Mouse (Mus musculus) CD4-positive, CD25-positive, alpha-beta regulatory T cell, adult 2 months (primary cell): ENCODE measurements around the gene Fat1.

Experiments
- DNase-seq: peaks from one replicate; pipeline ENCODE4 v3.0.0-alpha.2; 2012; ENCODE audit warnings: low read depth, low spot score

The Fat1 gene

DNA sequence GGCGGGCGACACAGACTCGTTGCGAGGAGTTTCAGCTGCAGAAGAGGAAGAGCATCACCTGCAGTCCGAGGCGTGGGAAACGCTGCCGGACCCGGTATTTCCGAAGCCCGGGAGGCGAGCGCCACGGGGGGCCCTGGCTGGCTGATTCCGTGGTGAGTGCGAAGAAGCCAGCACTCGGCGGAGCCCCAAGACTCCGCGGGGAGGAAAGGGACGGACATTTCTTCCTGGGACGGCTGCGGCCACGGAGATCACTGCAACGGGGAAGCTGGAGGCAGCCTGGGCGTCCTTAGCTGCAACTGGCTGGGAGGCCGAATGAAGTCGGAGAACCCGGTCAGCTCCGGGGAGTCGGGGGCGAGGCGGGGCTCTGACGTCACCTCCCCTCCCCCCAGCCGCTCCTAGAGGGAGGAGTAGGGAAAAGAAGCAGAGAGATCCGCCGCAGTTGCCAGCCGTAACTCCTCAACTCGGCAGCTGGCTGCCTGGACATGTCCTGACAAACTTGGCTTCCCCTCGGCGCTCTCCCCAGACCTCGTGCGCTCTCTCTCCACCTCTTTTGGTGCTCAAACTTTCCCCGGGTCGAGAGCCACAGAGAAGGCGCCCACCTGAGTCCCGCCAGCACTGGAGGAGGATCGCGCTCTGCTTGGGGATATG is at the start of gene Fat1:
Fat1 (plus strand) TSS at position 598 of the 648 bp plus-strand sequence.
- no peak for DNase-seq

DNA sequence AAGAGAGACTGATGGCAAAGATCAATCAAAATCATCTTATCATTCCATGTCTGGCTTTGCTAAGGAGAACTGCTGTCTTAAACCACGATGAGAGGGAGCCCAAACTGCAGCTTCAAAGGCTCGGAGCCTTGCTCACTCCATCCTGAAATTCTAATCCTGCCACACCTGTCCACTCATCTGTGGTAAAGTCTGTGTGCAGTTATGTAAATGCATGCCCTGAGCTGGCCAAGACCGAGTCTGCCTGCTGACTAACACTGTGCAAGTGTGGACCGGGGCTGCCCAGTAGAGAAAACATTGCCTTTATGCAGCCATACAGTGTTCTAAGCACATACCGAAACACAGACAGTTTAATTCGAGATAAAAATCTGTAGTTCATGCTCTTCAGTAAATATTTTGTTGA is 40.6 kb upstream of the Fat1 start:
- no peak for DNase-seq

DNA sequence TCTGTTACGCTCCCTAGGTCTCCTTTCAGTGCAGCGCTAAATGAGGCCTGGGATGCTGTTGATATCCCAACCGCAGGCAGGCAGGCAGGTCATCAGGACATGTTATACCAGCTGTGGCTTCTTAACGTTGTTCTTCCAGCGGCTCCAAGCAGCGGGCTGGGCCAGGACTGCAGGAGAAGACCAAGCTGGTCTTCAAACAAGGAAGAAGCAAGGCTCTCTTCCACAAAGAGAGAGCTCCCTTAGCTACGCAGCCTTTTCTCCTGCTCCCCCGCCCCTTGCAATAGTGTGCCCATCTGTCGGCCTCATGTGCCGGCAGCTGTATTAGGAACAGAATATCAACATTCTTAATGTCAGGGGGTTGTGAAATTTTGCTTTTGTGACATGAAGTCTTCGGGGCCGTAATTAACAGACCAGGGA is 35.7 kb upstream of the Fat1 start:
- no peak for DNase-seq

DNA sequence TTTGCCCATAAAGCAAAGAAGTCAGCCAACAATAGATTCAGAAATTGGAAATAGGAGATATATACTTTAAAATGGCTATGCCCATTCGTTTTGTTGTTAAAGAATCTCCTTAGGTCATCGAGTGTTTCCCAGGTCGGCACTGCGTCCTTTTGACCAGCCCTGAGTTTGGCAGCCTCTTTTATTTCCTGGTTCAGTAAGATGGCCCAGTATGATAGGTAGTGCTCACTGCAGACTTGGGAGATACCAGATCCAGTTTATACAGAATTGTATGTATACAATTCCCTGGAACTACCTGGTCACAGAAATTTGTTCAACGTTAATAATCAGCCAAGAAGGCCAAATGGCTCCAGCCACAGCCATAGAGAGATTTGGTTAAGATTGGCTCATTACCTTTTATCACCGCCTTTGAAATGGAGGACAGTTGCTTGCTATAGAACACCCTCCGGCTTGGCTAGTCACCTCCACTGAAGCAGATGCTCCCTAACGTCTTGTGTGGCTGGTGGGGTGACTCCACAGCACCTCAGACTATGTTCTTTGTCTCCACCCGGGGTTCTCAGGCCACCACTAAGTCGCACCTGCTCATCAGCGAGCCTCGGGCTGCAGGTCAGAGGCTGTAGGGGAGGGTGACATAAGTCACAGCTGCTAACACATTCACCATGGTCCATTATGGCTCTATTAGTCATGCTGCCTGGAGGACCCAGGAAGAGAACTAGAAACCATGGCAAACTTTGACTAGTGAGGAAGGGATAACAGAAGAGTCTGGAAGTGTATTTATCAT is 23.9 kb upstream of the Fat1 start:
- DNase-seq, result no peak

DNA sequence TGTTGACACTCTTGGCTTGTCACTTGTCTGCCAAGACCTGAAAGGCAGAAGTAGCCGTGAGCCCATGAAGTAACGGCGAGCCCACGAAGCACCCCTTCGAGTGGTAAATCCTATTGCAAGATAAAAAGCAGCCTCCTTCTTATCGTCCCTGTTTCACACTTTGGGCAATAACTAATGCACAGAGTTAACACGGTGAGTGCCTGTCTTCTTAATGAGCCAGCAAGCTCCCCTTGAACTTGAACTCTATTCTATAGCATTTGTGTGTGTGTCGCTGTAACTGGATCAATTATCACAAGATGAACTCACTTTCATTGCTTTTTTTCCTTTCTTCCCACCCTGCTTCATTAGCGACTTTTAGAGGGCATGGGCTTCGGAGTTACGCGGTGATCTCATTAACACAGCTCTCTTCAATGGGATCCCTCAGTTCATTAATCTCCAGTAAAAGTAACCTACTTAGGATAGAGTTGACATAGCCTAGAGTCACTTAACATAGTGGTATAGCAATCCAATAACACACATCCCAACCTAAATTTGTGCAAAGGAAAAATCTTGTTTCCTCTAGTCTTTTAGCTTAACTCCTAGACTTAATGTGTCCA is 15.7 kb upstream of the Fat1 start:
- no peak for DNase-seq

DNA sequence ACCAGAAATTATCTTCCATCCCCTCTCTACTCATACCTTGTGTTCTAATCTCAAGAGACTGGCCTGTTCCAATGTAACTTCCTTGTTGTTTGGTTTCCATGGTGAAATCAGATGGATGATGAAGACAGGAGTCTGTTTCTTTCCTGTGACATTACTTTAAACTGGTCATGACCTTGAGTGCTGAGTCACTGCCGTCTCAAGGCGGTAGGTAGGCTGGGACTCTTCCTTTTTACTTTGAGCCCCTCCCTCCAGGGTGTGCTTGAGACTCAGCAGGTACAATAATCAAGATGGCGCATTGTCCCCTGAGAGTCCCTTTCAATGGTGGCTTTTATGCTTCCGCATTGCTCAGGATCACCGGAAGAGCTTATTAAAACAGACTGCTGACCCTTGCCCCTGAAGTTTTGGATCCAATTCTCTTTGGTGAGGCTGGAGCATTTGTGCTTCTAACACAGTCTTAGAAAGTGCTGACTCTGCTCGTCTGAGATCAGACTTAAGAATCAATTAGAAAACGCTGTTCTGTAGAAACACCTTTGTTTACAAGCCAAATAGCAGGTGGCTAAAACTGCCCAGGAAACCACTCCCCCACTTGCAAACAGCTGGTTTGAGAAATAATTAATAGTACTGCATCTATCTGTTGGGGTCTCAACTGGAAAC is 14.7 kb upstream of the Fat1 start:
- no peak for DNase-seq

DNA sequence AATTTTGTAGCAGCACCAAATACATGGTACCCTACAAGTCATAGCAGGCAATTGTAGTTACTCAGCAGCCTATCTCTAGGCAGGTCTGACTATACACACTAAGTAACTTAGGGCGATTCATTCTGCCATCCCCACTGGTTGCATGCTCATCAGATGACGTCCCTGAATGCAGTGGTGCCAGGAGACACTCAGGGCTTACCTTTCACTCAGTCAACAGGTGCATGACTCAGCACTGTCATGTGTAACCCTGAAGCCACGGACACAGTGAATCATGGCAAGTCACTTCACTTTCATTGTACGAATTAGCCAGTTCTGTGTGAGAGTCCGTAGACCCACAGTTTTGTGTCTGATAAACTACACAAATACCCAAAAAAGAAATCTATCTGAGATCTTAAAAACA is 10.3 kb upstream of the Fat1 start:
- no peak for DNase-seq

DNA sequence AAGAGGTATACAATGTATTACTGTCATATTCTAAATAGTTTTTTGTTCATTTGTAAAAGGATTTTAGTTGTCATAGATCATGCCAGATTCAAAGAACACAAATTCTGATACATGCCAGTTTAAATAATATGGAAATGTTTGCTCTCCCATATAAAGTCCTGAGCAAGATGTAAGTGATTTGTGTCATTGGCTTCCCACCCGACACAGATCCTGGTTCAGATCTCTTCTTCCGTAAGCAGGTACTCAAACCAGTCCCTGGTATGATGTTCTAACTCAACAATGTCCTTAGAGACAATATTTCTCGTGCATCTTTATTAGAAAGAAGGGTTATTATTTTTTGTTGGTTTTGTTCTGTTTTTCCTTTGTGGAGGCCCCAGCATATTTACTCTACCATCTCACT is 5.2 kb upstream of the Fat1 start:
- DNase-seq, result no peak

DNA sequence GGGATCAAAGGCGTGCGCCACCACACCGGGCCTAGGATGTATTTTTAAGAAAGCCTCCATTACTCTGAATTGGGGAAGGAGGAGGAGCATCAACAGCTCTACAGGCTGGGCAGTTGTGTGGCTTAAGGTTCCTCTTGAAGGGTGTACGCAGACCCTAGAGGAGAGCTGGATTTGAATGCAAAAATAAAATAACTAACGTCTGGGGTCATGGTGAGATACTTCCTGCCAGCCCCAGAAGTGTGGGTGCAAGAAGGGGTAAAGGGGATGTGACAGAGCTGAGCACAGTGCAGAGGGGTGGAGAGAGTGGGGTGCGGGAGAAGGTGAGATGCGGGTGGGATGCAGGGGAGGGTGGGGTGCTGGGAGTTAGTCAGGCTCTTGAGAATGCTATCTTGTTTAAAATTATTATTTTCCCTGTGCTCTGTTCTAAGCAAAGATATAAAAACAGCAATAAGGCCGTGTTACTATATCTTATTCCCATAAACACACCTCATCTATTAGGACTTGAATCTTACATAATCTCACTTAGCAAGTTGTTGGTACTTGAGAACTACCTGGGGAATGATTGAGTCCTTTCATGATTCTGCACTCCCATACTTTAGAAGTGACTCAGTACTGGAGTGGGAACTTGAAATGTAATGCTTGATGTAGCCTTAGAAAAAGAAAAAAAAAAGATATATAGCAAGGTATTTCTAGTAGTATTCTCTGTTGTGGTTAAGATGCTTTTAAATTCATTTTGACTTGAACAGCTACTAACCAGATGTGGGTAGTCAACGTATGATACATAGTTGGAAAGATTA is 2.5 kb upstream of the Fat1 start:
- no peak for DNase-seq

DNA sequence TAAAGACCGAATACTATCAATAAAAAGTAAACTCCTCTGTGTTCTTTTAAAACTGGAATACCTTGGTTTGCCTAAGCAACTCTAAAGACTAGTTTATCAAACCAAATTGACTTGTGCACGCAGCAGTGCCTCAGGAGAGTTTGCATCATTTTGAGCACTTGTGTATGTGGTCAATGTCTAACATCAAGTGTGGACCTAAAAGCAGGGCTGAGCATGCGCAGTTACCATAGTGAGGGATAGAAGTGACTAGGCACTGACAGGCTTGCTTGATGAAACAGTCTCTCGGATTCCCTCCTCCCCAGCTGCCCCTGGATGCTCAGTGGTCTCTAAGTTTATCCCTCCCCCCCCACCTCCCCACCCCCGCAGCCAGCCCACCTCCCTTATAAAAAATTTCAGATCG is 1.8 kb upstream of the Fat1 start:
- DNase-seq, result no peak

DNA sequence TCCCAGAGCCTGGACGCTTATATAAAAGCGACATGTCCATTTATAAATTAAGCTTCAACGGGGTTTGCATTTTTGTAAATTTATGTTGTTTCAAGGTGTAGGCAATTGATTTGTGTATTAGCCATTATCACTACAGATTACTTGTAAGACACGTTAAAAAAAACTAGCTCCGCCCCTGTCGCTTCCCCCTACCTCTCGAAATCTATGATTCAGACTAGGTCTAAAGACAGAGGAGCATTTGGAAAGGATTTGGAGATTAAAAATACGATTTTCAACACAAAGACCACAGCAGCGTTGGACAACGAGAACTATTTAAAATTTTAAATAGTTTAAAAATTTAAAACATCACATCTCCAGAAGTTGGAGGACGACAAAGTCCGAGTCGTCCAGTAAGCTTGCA is 831 bp upstream of the Fat1 start:
- DNase-seq, result no peak

DNA sequence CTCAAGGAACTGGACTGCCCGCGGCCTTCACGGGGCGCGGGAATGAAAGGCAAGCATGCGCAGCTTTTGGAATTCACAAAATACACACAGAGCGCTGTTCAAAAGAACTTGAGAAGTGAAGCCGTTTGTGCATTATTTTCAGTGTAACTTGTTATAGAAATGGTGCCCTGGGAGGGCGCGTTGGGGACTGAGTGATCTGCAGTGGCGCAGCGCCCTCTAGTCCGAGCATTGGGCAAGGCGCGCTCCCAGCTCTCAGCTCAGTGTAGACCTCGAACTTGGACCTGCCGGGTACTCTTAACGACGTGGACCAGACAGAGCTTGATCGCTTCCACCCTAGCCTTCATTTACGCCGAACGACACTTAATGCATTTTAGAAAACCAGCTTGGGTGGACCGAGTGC is 494 bp downstream of the Fat1 start:
- no peak for DNase-seq

DNA sequence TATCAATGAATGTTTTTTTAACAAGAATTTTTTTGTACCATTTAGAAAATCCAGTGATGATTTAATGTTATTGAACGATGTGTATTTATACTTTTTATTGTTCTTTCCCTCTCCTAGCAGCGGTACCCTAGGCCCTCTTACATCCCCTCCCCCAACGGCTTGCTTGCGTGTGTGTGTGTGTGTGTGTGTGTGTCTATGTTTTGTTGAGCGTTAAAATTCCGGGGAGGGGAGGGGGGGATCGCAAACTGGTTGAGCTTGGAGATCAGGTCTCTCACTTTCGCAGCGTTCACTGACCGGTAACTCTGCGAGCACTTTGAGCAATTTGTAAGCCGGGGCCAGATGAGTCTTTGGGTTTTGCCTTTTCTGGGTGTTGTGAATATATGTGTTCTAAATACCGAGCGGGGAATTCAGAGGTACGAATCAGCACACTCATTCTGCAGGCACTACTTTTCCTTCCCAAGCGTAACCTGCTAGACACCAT is 1.3 kb downstream of the Fat1 start:
- no peak for DNase-seq

DNA sequence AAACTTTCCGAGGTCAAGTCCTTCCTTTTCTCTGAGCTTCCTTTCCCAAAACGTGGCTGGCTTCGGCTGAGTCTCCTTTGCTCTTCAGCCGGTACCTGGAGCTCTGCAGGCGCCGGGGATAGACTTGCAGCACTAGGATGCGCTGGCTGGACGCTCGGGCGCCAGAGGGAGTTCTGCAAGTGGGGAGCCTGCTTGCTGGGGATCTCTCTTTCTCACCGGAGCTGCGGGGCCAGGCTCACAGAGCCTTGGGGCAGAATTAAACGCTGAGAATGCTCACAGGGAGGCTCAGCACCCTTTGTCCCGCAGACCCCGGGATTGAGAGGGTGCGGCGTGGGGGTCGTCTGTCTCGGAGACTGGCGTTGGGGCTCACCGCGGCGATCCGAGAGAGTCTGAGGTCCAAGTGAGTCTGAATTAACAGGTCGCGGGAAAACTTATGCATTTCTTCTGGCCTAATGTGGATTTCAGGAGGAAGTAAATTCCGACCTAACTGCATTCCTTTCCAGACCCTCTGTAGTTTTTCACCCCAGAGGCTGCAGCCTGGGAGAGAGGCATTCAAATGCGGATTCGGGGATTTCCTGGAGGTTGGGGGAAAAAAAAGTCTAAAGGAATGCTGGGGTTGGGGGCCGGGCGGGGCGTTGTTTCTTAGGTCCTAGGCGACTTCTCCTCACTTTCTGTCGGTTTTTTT is 2.0 kb downstream of the Fat1 start:
- DNase-seq, result no peak

DNA sequence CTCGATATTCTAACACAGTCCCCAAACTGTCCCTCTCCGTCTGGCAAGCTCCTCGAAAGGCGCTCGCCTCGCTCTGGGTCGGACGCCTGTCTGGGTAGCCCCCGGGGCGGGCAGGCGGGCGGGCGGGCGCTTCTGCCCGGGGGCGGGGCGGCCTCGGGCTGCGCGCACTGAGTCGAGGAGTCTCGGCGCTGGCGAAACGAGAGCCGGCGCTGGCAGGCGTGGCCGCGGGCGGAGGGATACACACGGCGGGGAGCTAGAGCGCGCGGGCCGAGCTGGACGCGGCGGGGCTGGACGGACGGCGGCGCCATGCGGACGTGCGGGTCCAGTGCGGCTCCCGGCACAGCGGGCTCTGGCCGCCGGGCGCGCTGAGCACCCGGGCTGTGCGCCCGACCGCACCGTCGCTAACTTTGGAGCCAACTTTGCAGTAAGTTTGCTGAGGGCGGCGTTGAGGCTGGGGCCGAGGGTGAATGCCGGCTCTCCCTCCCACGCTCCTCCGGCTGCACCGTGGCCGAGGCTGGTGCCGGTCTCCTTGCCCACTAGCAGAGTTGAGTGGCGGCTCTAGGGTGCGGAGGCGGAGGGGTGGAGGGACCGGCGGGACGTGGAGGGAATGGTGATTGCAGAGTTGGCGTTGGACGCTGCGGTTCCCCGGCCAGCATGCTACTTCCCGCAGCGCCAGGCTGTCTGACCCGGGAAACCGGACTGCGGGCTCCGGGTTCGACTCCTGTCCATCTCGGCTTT is 2.8 kb downstream of the Fat1 start:
- DNase-seq, result no peak

DNA sequence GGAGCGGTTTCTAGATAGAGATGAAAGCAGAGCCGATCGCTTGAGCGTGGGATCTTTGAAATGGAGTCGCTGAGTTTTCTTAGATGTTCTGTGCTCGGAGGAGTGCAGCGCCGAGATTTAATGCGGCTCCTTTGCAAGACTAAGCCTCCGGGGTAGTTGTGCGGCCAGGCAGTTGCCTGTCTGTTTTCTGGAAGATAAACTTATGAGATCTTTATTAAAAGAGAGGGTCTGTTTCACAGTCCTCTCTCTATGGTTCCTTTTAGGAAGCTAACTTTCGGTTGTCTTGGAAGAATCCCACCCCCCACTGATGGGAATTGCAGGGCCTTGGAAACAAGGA is 3.4 kb downstream of the Fat1 start:
- no peak for DNase-seq

DNA sequence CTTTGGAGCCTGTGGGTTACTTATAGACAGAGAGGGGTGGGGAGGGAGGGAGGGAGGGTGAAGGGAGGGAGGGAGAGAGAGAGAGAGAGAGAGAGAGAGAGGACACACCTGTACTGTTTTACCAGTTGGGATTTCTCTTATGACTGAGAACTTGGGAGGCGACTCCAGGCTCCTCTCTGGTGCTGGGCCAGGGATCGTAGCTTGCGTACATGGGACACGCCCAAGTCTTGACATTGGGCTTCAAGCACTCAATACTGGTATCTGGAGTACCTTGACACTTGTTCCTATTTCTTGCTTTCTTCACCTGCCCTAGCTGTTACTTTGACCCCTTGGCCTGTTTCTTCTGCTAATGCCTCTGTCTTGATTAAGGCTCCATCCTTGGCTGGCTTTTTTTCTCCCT is 10.3 kb downstream of the Fat1 start:
- no peak for DNase-seq

DNA sequence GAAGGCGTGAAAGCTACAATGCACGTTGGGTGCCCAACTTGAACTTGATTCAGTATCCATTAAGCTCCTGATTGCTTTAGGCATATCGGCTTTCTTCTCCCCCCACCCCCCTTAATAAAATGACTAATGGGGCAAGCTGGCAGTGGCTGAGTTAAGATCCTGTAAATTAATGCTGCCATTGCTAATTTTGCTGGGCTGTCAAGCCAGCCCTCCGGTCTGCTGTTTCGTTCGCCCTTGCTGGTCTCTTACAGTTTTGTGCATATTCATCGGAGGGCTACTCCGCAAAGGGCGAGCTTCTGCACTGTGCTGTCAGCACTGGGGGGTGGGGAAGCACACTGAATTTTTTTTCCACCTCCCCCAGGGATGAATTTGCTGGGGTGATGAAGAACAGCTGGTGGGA is 13.3 kb downstream of the Fat1 start:
- no peak for DNase-seq

DNA sequence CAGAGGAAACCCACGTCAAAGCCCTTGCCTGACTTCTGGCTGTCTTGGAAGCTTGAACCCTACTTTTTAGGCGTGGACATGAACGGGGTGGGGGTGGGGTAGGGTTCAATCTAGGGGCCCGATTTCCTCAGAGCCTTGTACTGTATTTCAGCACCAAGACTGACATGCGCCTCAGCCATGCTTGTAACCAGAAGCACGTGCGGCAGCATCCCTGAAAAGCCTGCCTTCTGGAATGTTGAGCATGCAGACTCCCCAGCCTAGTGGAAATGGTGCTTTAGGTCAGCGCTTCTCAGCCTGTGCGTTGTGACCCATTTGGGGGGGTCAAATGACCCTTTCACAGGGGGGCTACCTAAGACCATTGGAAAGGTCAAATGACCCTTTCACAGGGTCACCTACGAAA is 25.2 kb downstream of the Fat1 start:
- no peak for DNase-seq

DNA sequence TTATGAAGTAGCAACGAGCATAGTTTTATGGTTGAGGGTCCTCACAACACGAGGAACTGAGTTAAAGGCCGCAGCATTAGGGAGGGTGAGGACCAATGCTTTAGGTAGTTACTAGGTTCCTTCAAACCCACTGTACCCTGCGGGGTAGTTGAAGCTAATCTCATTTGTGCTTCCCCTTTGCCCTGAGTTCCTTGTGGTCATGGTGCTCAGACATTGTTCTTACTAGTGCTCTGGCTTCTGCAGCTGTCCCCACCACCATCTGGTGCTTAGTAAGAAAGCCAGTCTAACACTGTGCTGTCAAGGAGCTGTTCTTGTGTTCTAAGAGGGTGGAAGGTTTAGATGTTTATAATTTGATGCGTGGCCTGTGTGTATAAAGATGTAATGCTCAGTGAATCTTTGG is 25.7 kb downstream of the Fat1 start:
- no peak for DNase-seq

DNA sequence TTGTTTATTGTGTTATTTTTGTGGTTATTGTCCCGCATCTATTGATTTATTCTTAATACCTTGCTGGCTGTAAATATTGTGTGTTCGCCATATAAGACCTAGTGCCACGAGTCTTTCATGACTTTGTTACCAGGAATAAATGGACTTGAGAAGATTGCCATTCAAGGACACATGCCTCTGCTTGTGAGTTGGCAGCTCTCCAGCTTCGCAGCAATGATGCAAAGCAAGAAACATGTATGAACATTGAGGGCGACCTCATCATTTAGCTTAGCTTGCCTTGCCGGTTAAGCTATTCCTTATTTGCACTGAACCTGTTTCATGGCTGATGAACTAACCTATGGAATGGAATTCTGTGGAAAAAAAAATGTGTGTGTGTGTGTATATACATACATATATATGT is 26.2 kb downstream of the Fat1 start:
- no peak for DNase-seq
